Mouse (Mus musculus): ENCODE measurements around the gene Atpaf2.
"Not testable (repeated sequence)": the region's sequence is repeated elsewhere in the genome, so short reads cannot be mapped to it uniquely, and the experiment has no call there.

The Atpaf2 gene

GRCm38 (mm10) chr11:60417717-60418472 lies at the start of gene Atpaf2:
Atpaf2 (minus strand) TSS chr11:60418457.
- DNase-seq (ENCODE audit: extremely low spot score, low spot score) = no peak

- peak; percentile 39 for DNase-seq (ENCODE audit: extremely low spot score, low spot score)
Measured at GRCm38 (mm10) chr11:60465943-60466380, 47.7 kb upstream of the Atpaf2 start.

GRCm38 (mm10) chr11:60457973-60458372 lies 39.7 kb upstream of the Atpaf2 start:
- DNase-seq (ENCODE audit: extremely low spot score, low spot score) = no peak

GRCm38 (mm10) chr11:60454745-60455087 lies 36.5 kb upstream of the Atpaf2 start:
- DNase-seq (ENCODE audit: extremely low spot score, low spot score) = no peak

- peak; percentile 96 for DNase-seq (ENCODE audit: extremely low spot score, low spot score)
Measured at GRCm38 (mm10) chr11:60454080-60454744, 36.0 kb upstream of the Atpaf2 start, which contains the start of gene Drg2. Drg2 (plus strand) TSS chr11:60454591.

- DNase-seq (ENCODE audit: extremely low spot score, low spot score) = no peak
Measured at GRCm38 (mm10) chr11:60444007-60444406, 25.8 kb upstream of the Atpaf2 start.

- DNase-seq (ENCODE audit: extremely low spot score, low spot score) = no peak
Measured at GRCm38 (mm10) chr11:60442896-60443295, 24.6 kb upstream of the Atpaf2 start.

GRCm38 (mm10) chr11:60440176-60440575 lies 21.9 kb upstream of the Atpaf2 start:
- no peak for DNase-seq (ENCODE audit: extremely low spot score, low spot score)

- DNase-seq (ENCODE audit: extremely low spot score, low spot score) = not testable (repeated sequence)
Measured at GRCm38 (mm10) chr11:60439621-60440020, 21.4 kb upstream of the Atpaf2 start.

GRCm38 (mm10) chr11:60436618-60437017 lies 18.4 kb upstream of the Atpaf2 start:
- DNase-seq (ENCODE audit: extremely low spot score, low spot score) = no peak

GRCm38 (mm10) chr11:60435133-60435532 lies 16.9 kb upstream of the Atpaf2 start:
- no peak for DNase-seq (ENCODE audit: extremely low spot score, low spot score)

- DNase-seq (ENCODE audit: extremely low spot score, low spot score) = no peak
Measured at GRCm38 (mm10) chr11:60433501-60433900, 15.2 kb upstream of the Atpaf2 start.

GRCm38 (mm10) chr11:60427628-60428027 lies 9.4 kb upstream of the Atpaf2 start:
- DNase-seq (ENCODE audit: extremely low spot score, low spot score) = no peak

GRCm38 (mm10) chr11:60426417-60426816 lies 8.2 kb upstream of the Atpaf2 start:
- no peak for DNase-seq (ENCODE audit: extremely low spot score, low spot score)

GRCm38 (mm10) chr11:60423006-60423405 lies 4.7 kb upstream of the Atpaf2 start:
- DNase-seq (ENCODE audit: extremely low spot score, low spot score) = no peak

GRCm38 (mm10) chr11:60422046-60422668 lies 3.9 kb upstream of the Atpaf2 start:
- DNase-seq (ENCODE audit: extremely low spot score, low spot score) = no peak

GRCm38 (mm10) chr11:60418473-60418803 lies 181 bp upstream of the Atpaf2 start:
- peak; percentile 14 for DNase-seq (ENCODE audit: extremely low spot score, low spot score)

GRCm38 (mm10) chr11:60416963-60417716 lies 1.1 kb downstream of the Atpaf2 start, which contains the start of gene Gid4:
Gid4 (plus strand) TSS chr11:60417145.
- peak; percentile 99 for DNase-seq (ENCODE audit: extremely low spot score, low spot score)

- no peak for DNase-seq (ENCODE audit: extremely low spot score, low spot score)
Measured at GRCm38 (mm10) chr11:60416590-60416962, 1.7 kb downstream of the Atpaf2 start.

- no peak for DNase-seq (ENCODE audit: extremely low spot score, low spot score)
Measured at GRCm38 (mm10) chr11:60412921-60413320, 5.3 kb downstream of the Atpaf2 start.

- DNase-seq (ENCODE audit: extremely low spot score, low spot score) = peak; percentile 50
Measured at GRCm38 (mm10) chr11:60412173-60412572, 6.1 kb downstream of the Atpaf2 start.

- no peak for DNase-seq (ENCODE audit: extremely low spot score, low spot score)
Measured at GRCm38 (mm10) chr11:60406606-60407005, 11.7 kb downstream of the Atpaf2 start.
